Mouse (Mus musculus): Measurements from ENCODE around the gene Sh3kbp1. TPM values are rescaled to one million over a fixed set of nuclear protein-coding genes. Genes with fewer than 3 reads are reported as not detected.

The Sh3kbp1 gene
- total and polyA plus RNA-seq, 3 experiments = 18.6 to 37.7 TPM; not detected in 1

DNA sequence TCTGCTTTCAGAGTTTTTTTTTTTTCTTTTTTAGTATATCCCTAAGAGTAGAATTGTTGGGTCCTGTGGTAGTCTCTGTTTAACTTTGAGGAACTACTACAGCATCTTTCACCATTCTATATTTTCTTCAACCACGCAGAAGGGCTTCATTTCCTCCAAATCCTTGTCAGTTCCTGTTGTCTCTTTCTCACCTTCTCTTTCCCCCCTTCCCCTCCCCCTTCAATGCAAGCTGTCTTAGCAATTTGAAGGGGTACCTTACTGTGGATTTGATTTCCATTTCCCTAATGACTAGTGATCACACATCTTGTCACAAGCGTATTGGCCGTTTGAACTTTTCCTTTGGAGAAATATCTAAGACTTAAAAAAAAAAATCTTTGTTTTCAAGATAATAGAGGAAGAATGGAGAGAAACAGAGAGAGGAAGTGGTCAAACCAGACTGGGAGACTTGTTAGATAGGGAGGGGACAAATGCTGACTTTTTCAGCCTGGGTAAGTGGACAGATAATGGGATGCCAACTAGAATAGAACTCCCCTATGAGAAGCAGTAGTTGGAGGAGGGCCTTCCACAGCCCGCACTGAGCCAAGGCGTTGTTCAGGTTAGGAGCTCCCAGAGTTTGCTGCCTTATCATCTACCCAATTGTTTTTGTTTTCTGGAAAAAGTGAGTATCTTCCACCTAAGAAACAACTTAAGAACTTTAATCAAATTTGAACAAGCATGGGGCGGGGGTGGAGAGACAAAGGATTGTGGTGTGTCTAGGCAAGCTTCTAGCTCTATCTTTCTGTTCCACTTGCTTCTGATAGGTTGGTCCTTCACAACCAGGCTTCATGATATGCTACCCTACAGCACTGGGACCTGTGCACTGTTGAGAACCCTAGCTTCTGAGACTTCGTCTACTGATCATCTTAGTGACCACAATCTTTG, 130.1 kb downstream of the Sh3kbp1 start (continued):
- no peak for TF ChIP-seq POLR2A (IDR thresholded peaks at IDR 0.05; ENCODE audit: control insufficient read depth in 1 of 2, insufficient read depth in 1 of 2, low read depth in 1 of 2, low read length in 2 of 2, poor library complexity in 1 of 2)
- no peak for TF ChIP-seq ZC3H11A (IDR thresholded peaks at IDR 0.05; ENCODE audit: low read depth, low read length)
- TF ChIP-seq JUND (IDR thresholded peaks at IDR 0.05; ENCODE audit: low read depth, low read length) = no peak
- TF ChIP-seq SMC3 (IDR thresholded peaks at IDR 0.05; ENCODE audit: low read depth, low read length) = no peak
- no peak for TF ChIP-seq KAT2A (conservative IDR thresholded peaks at IDR 0.05; ENCODE audit: low read depth, low read length)
- TF ChIP-seq USF2 (IDR thresholded peaks at IDR 0.05; ENCODE audit: borderline replicate concordance in 1 of 2, insufficient read depth in 1 of 2, low read depth in 1 of 2, low read length in 2 of 2) = no peak
- TF ChIP-seq MAX (IDR thresholded peaks at IDR 0.05; ENCODE audit: low read length) = peak; percentile 35; the same call in 1 of the 2 replicates
- peak; percentile 55; the same call in 1 of the 2 replicates for TF ChIP-seq RCOR1 (IDR thresholded peaks at IDR 0.05; ENCODE audit: low read depth, low read length)
- TF ChIP-seq MXI1 (IDR thresholded peaks at IDR 0.05; ENCODE audit: low read depth, low read length) = peak; percentile 38; the same call in 1 of the 2 replicates

DNA sequence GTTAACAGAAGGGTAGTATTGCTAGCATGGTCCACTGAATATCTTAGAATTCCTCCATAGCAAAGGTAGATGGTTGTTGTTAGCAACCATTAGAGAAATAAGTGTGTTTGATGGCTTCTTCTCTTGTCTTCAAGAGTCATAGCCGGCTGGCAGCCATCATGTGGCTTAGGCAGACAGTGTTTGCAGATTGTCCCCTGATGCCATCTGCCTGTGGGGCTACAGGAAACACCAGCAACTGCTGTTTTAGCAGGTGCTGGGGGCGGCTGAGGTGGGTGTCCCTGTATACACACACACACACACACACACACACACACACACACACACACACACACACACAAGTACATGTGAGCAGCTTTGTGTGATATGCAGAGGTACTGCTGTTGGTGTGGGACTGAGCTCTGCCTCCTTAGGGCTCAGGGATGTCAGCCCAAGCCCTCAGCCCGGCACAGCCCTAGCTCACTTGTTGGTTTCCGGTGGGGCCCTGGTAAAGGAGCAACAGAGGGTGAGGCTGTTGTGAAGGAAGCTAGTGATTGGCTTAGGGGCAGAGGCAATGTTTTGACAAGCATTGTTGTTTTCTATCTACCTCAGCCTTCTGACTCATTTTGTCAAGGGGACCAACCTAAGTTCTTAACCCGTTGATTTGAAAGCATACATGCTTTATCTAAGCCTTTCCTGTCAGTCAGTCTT, 130.9 kb downstream of the Sh3kbp1 start:
- no peaks in the 10 kb centered on the region for H3K9me3 ChIP-seq (replicated peaks; ENCODE audit: insufficient read depth, low read length)
- H3K27ac ChIP-seq (ENCODE audit: control insufficient read depth, low read depth, low read length) = peak overlapping the region; percentile 92
- peak overlapping the region; percentile 35 for H3K9ac ChIP-seq (ENCODE audit: control insufficient read depth, low read depth, low read length, poor library complexity, severe bottlenecking)
- DNase-seq (ENCODE audit: low read depth, low spot score) = peak; percentile 91
- H3K79me2 ChIP-seq (ENCODE audit: control insufficient read depth, insufficient read depth, low read length, poor library complexity) = no peaks in the 10 kb centered on the region
- peaks cover 0 to 27% of the 10 kb centered on the region in 2 experiments; a peak in 2 of 4 replicates for H3K36me3 ChIP-seq (ENCODE audit: control insufficient read depth in 1 of 2, insufficient read depth in 2 of 2, low read length in 2 of 2)
- no peaks in the 10 kb centered on the region for H3K27me3 ChIP-seq (ENCODE audit: control insufficient read depth in 1 of 2, insufficient read depth in 2 of 2, low read length in 2 of 2)
- peaks cover 7 to 10% of the 10 kb centered on the region in 2 experiments for H3K4me1 ChIP-seq (ENCODE audit: control insufficient read depth in 1 of 2, insufficient read depth in 2 of 2, low read length in 2 of 2)
- peak overlapping the region in 1 of 2 experiments; percentile 16; a peak in 1 of 4 replicates for H3K4me3 ChIP-seq (ENCODE audit: control insufficient read depth in 1 of 2, insufficient read depth in 1 of 2, low read depth in 2 of 2, low read length in 2 of 2)
- TF ChIP-seq SIN3A (IDR thresholded peaks at IDR 0.05; ENCODE audit: low read length) (peak; percentile 38), ELF1 (IDR thresholded peaks at IDR 0.05; ENCODE audit: low read depth, low read length) (no peak), HCFC1 (IDR thresholded peaks at IDR 0.05; ENCODE audit: low read depth, low read length) (no peak), NELFE (IDR thresholded peaks at IDR 0.05; ENCODE audit: low read depth, low read length) (no peak), EP300 (IDR thresholded peaks at IDR 0.05; ENCODE audit: low read depth in 1 of 2, low read length in 2 of 2) (peak in 1 of 2 experiments; percentile 38; a peak in 2 of 4 replicates), RCOR1 (IDR thresholded peaks at IDR 0.05; ENCODE audit: low read depth, low read length) (no peak), TAL1 (IDR thresholded peaks at IDR 0.05; ENCODE audit: low read length) (peak; percentile 45), KAT2A (conservative IDR thresholded peaks at IDR 0.05; ENCODE audit: low read depth, low read length) (no peak), JUND (IDR thresholded peaks at IDR 0.05; ENCODE audit: low read depth, low read length) (no peak), MXI1 (IDR thresholded peaks at IDR 0.05; ENCODE audit: low read depth, low read length) (0 out of 2 replicates have a peak, but pooled peaks have one; percentile 18), UBTF (IDR thresholded peaks at IDR 0.05; ENCODE audit: borderline replicate concordance, insufficient read depth, low read depth, low read length) (no peak), ZMIZ1 (IDR thresholded peaks at IDR 0.05; ENCODE audit: low read depth, low read length) (no peak), CHD2 (IDR thresholded peaks at IDR 0.05; ENCODE audit: low read length) (no peak), GABPA (IDR thresholded peaks at IDR 0.05; ENCODE audit: low read depth, low read length) (no peak), E2F4 (IDR thresholded peaks at IDR 0.05; ENCODE audit: borderline replicate concordance, low read depth, low read length) (no peak), TBP (IDR thresholded peaks at IDR 0.05; ENCODE audit: low read depth, low read length) (no peak), BHLHE40 (IDR thresholded peaks at IDR 0.05; ENCODE audit: borderline replicate concordance, low read depth, low read length) (no peak), GATA1 (IDR thresholded peaks at IDR 0.05; ENCODE audit: low read depth, low read length) (peak; percentile 67), MYB (IDR thresholded peaks at IDR 0.05; ENCODE audit: low read depth, low read length) (no peak), ETS1 (IDR thresholded peaks at IDR 0.05; ENCODE audit: low read depth, low read length) (peak; percentile 52; the same call in 1 of the 2 replicates), MYC (IDR thresholded peaks at IDR 0.05; ENCODE audit: low read depth, low read length) (no peak), USF2 (IDR thresholded peaks at IDR 0.05; ENCODE audit: borderline replicate concordance in 1 of 2, insufficient read depth in 1 of 2, low read depth in 1 of 2, low read length in 2 of 2) (no peak), MAFK (IDR thresholded peaks at IDR 0.05; ENCODE audit: borderline replicate concordance, low read depth, low read length) (no peak), POLR2AphosphoS2 (IDR thresholded peaks at IDR 0.05; ENCODE audit: low read length) (no peak), CTCF (IDR thresholded peaks at IDR 0.05 in 2 of 3, conservative IDR thresholded peaks at IDR 0.05 in 1 of 3; ENCODE audit: control insufficient read depth in 1 of 3, insufficient read depth in 1 of 3, low read depth in 2 of 3, low read length in 3 of 3, poor library complexity in 1 of 3, severe bottlenecking in 1 of 3) (no peak), POLR2A (IDR thresholded peaks at IDR 0.05; ENCODE audit: control insufficient read depth in 1 of 2, insufficient read depth in 1 of 2, low read depth in 1 of 2, low read length in 2 of 2, poor library complexity in 1 of 2) (peak in 1 of 2 experiments; percentile 52; a peak in 1 of 4 replicates), ZKSCAN1 (IDR thresholded peaks at IDR 0.05; ENCODE audit: low read depth, low read length) (no peak), MAZ (IDR thresholded peaks at IDR 0.05; ENCODE audit: low read depth, low read length) (no peak)
